Mouse (Mus musculus) E14TG2a.4 (cell line): Measurements from ENCODE around the gene Cyp2s1.
A peak's percentile ranks its signal among the peaks of the same experiment; 100 is the strongest.

Source experiments
- H3K27me3 ChIP-seq: 2 replicates; pipeline ENCODE4 v1.6.1; 2014; ENCODE audit warnings: low read length, control low read depth; ENCODE audit not compliant: insufficient read depth
- H3K36me3 ChIP-seq: 2 replicates; pipeline ENCODE4 v1.6.1; 2014; ENCODE audit warnings: low read length, control low read depth; ENCODE audit not compliant: insufficient read depth
- H3K4me1 ChIP-seq: replicated peaks from 2 replicates; pipeline ENCODE4 v1.6.1; 2014; ENCODE audit warnings: low read depth, low read length, control low read depth
- H3K4me3 ChIP-seq: replicated peaks from 2 replicates; pipeline ENCODE4 v1.5.1; 2014; ENCODE audit warnings: mild to moderate bottlenecking, low read length
- H3K9me3 ChIP-seq: 2 replicates; pipeline ENCODE4 v1.6.1; 2014; ENCODE audit warnings: low read length, control low read depth
- CTCF ChIP-seq: conservative IDR thresholded peaks from 2 replicates; pipeline ENCODE4 v1.5.1; 2014; ENCODE audit warnings: low read length
- NANOG ChIP-seq: IDR thresholded peaks from 2 replicates; pipeline ENCODE4 v1.6.1; 2014; ENCODE audit warnings: borderline replicate concordance, low read length, mixed read lengths
- POU5F1 ChIP-seq: IDR thresholded peaks from 2 replicates; pipeline ENCODE4 v1.6.1; 2014; ENCODE audit warnings: low read length, borderline replicate concordance

Gene Cyp2s1

DNA sequence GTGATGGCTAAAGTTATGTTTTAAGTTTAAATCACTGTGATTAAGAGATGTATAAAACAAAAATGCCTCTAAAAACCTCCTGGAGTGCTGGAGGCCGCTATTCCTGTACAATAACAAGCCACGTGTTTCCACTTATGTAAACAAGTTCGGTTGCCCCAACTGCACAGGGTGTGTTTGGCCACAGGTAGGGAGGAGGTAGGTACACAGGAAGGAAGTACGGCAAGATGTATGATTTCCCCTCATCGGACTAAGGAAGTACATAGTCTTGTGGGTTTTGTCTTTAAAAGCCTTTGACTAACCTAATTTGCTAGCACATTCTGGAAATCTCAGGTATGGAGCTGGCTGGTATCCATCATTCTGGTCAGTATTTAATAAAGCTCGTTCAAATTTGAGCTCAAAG, 9.3 kb upstream of the Cyp2s1 start:
- H3K36me3 ChIP-seq = no peaks in the 10 kb centered on the region
- H3K9me3 ChIP-seq = no peaks in the 10 kb centered on the region
- TF ChIP-seq POU5F1 = no peak
- TF ChIP-seq CTCF = no peak
- no peak for TF ChIP-seq NANOG
- peaks cover 13% of the 10 kb centered on the region for H3K4me1 ChIP-seq
- 0 out of 2 replicates have a peak, but pooled peaks cover 4% of the 10 kb centered on the region for H3K27me3 ChIP-seq
- no peak overlapping the region for H3K4me3 ChIP-seq

DNA sequence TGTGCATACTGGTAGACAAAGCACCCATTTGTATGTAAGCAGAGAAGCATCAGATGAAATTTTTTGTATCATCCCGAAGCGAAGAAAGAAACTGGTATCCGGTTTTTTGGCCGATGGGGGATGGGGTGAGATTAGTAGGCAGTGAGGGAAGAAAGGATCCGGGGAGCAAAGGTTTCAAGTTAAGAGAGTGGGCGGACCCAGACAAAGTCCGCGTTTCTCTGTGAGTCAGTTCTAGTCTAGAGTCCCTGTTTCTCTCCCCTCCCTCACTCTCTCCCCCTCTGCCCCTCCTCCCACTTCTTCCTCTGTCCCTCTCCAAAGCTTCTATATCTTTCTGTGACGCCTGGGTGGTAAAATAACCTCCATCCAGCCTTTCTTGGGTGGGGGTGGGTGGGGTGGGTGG, 8.3 kb upstream of the Cyp2s1 start:
- Histone ChIP-seq H3K4me3 (no peak overlapping the region), H3K4me1 (peaks cover 13% of the 10 kb centered on the region), H3K27me3 (0 out of 2 replicates have a peak, but pooled peaks cover 5% of the 10 kb centered on the region), H3K36me3 (no peaks in the 10 kb centered on the region), H3K9me3 (no peaks in the 10 kb centered on the region)
- no peak for TF ChIP-seq POU5F1
- TF ChIP-seq NANOG = no peak
- TF ChIP-seq CTCF = no peak

DNA sequence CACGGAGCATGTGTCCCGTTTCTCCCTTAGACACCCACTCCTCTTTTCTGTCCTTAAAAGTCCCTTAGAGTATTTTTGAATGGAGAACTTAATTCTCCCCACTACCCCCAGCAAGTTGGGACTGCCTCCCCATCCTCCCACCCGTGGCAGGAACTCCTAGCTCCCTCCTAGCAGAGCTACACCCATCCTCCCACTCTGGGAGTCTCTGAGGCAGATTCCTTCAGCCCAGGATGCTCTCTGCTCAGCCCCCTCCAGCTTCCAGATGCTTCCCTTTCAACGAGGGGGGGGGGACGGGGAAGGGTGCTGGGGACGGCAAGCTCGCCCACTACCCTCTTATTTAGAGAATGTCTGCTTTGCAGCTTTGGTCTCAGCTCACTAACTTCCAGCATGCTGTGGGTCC, 1.1 kb downstream of the Cyp2s1 start:
- peaks cover 21% of the 10 kb centered on the region for H3K27me3 ChIP-seq
- H3K4me1 ChIP-seq = peaks cover 79% of the 10 kb centered on the region
- no peaks in the 10 kb centered on the region for H3K9me3 ChIP-seq
- H3K36me3 ChIP-seq = no peaks in the 10 kb centered on the region
- H3K4me3 ChIP-seq = peak overlapping the region; percentile 83
- TF ChIP-seq POU5F1 (no peak), NANOG (no peak), CTCF (no peak)

DNA sequence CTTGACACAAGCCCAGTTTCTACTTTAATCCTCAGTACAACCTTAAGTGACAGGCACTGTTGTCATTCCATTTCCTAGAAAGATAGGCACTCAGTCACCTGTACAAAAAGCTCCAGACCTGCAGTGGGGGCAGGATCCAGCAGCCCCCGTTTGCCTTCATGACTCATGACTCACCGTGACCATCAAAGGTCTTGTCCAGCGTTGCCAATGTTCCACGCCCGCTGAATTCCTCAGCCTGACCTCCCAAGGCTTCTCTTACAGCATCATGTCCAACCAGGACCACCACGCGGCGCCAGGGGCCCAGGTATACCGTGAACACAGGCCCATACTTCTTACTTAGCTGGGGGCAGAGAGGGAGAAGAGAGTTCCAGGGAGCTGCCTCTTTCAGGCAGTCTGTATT, 2.0 kb downstream of the Cyp2s1 start:
- H3K4me1 ChIP-seq = peaks cover 79% of the 10 kb centered on the region
- TF ChIP-seq CTCF (no peak), NANOG (no peak), POU5F1 (no peak)
- no peaks in the 10 kb centered on the region for H3K9me3 ChIP-seq
- H3K4me3 ChIP-seq = no peak overlapping the region
- H3K27me3 ChIP-seq = peaks cover 18% of the 10 kb centered on the region
- H3K36me3 ChIP-seq = no peaks in the 10 kb centered on the region

DNA sequence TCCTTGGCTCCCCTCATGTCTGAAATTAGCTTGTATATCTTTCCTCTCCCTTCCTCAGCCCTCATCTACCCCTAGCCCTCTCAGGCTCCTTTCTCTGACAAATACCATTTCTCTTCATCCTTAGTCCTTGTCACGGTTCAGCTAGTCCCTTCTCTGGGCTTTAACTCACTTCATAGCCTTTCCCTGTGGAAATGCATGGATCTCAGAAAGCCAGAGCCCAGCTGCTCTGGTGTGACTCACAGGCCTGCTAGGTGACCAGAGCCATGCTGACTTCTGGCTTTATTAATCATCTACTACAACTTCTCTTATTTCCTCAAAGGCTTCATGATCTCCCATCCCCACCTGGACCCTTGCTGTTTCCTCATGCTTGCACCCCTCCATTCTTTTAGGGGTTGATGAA, 4.5 kb downstream of the Cyp2s1 start:
- H3K9me3 ChIP-seq = no peaks in the 10 kb centered on the region
- H3K4me1 ChIP-seq = peaks cover 57% of the 10 kb centered on the region
- peaks cover 21% of the 10 kb centered on the region for H3K36me3 ChIP-seq
- peaks cover 18% of the 10 kb centered on the region for H3K27me3 ChIP-seq
- H3K4me3 ChIP-seq = no peak overlapping the region
- TF ChIP-seq NANOG (no peak), POU5F1 (no peak), CTCF (no peak)

DNA sequence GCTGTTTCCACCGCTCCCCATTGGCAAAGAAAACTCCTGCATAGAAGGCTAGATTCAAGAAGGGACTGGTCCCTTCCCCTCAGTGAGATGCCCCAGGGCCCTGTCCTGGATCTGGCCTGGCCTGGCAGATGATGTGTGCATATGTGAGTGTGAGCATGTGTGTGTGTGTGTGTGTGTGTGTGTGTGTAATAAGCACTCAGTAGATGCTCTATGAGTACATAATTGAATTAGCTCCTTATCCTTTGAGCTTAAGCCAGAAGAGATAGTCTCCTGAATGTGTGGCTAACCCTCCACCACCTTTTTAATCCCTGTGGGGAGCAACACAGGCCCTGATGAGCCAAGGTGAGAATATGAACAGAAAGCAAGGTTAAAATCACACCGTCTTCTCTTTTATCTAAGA, 5.0 kb downstream of the Cyp2s1 start:
- TF ChIP-seq POU5F1 (no peak), NANOG (no peak), CTCF (no peak)
- peaks cover 52% of the 10 kb centered on the region for H3K4me1 ChIP-seq
- peaks cover 26% of the 10 kb centered on the region for H3K36me3 ChIP-seq
- no peaks in the 10 kb centered on the region for H3K9me3 ChIP-seq
- H3K27me3 ChIP-seq = peaks cover 18% of the 10 kb centered on the region
- no peak overlapping the region for H3K4me3 ChIP-seq

DNA sequence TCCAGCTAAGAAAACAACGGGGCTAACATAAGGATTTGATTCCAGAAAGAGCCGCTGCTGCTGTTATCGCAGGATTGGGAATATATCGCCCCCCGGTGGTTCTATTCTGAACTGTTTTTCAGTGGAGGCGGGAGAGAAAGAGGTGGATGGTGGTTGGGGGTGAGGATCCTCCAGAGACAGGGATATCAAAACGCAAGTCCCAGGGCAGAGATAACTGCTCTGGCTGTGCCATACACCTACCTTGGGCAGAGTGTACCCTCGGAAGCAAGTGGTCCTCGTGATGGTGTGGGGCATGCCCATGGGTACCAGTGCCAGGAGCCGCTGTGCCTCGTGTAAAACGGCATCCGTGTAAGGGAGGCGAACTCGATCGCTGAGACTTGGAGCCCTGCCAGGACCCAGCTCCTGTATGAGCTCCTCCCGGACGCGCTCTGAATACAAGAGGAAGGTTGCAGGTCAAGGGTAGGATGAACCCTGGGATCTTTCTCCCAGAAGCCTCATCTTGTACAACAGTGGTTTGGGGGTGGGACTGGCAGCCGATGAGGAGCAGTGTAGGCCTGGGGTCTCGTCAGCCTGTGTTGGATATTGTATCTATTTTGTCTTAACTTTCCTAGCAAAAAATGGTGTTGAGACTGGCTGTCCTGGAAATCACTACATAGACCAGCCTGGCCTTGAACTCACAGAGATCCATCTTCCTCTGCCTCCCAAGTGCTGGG, 10.9 kb downstream of the Cyp2s1 start:
- H3K4me1 ChIP-seq = peaks cover 36% of the 10 kb centered on the region
- TF ChIP-seq POU5F1 (no peak), CTCF (peak; percentile 85), NANOG (no peak)
- H3K27me3 ChIP-seq = 0 out of 2 replicates have a peak, but pooled peaks cover 4% of the 10 kb centered on the region
- peaks cover 34% of the 10 kb centered on the region for H3K36me3 ChIP-seq
- H3K9me3 ChIP-seq = no peaks in the 10 kb centered on the region
- H3K4me3 ChIP-seq = peak overlapping the region; percentile 56

DNA sequence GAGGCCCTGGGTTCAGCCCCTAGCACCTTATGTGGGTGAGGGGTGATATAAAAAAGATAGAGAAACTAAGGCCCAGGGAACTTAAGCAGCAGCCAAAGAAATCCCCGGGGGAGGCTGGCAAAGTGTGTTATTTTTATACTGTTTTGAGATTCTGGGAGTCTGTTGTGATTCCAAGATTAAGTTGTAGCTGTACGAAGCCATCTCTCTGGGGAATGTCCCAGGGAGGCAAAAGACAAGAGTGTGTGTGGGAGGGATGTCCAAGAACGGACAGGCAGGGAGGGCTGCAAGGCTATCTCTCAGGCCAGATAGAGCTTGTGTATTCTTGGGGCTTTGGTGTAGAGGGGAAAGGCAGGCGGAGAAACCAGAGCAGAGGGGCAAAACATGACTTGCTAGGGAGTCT, 11.9 kb downstream of the Cyp2s1 start:
- Histone ChIP-seq H3K4me3 (no peak overlapping the region), H3K4me1 (peaks cover 36% of the 10 kb centered on the region), H3K36me3 (peaks cover 34% of the 10 kb centered on the region), H3K27me3 (0 out of 2 replicates have a peak, but pooled peaks cover 4% of the 10 kb centered on the region), H3K9me3 (no peaks in the 10 kb centered on the region)
- no peak for TF ChIP-seq POU5F1
- no peak for TF ChIP-seq NANOG
- no peak for TF ChIP-seq CTCF

DNA sequence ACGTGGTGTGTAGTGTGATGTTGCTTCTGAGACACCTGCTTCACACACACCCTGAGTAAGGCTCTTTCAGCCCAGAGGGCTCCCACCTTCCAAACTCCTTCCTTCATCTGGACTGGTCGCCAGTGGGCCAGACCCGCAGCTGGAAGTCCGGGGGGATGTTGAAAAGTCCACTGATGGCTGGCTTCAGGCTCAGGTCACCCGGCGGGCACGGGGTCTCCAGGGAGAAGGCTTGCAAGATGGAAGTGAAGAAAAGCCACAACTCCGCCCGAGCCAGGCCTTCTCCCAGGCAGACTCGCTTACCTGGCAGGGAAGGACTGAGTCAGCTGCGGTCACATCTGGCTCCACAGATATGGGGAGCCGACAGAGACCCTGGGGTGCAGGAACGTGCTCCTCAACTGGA, 13.3 kb downstream of the Cyp2s1 start:
- Histone ChIP-seq H3K4me3 (peak overlapping the region; percentile 57), H3K27me3 (0 out of 2 replicates have a peak, but pooled peaks cover 4% of the 10 kb centered on the region), H3K36me3 (peaks cover 24% of the 10 kb centered on the region), H3K9me3 (no peaks in the 10 kb centered on the region), H3K4me1 (peaks cover 36% of the 10 kb centered on the region)
- no peak for TF ChIP-seq CTCF
- TF ChIP-seq POU5F1 = no peak
- TF ChIP-seq NANOG = no peak
